Mouse (Mus musculus): Measurements from ENCODE around the gene Lysmd3.
A peak's percentile ranks its signal among the peaks of the same experiment; 100 is the strongest.
"Not testable (repeated sequence)": the region's sequence is repeated elsewhere in the genome, so short reads cannot be mapped to it uniquely, and the experiment has no call there.

Gene Lysmd3

GRCm38 (mm10) chr13:81657351-81658052 is at the start of gene Lysmd3:
Lysmd3 (plus strand) TSS chr13:81657663.
- DNase-seq (ENCODE audit: low read depth, low spot score) = peak; percentile 78

GRCm38 (mm10) chr13:81610349-81610748 is 47.1 kb upstream of the Lysmd3 start:
- no peak for DNase-seq (ENCODE audit: low read depth, low spot score)

- DNase-seq (ENCODE audit: low read depth, low spot score) = not testable (repeated sequence)
Measured at GRCm38 (mm10) chr13:81627861-81628260, 29.6 kb upstream of the Lysmd3 start.

GRCm38 (mm10) chr13:81628631-81629190 is 28.8 kb upstream of the Lysmd3 start:
- DNase-seq (ENCODE audit: low read depth, low spot score) = no peak

- no peak for DNase-seq (ENCODE audit: low read depth, low spot score)
Measured at GRCm38 (mm10) chr13:81629395-81629794, 28.1 kb upstream of the Lysmd3 start.

- DNase-seq (ENCODE audit: low read depth, low spot score) = no peak
Measured at GRCm38 (mm10) chr13:81630566-81630965, 26.9 kb upstream of the Lysmd3 start.

GRCm38 (mm10) chr13:81632720-81633415 is 24.6 kb upstream of the Lysmd3 start, which contains the start of gene Adgrv1:
Adgrv1 (minus strand) TSS chr13:81633154.
- peak; percentile 76 for DNase-seq (ENCODE audit: low read depth, low spot score)

GRCm38 (mm10) chr13:81639624-81640023 is 17.8 kb upstream of the Lysmd3 start:
- DNase-seq (ENCODE audit: low read depth, low spot score) = no peak

- no peak for DNase-seq (ENCODE audit: low read depth, low spot score)
Measured at GRCm38 (mm10) chr13:81640881-81641280, 16.6 kb upstream of the Lysmd3 start.

- peak; percentile 37 for DNase-seq (ENCODE audit: low read depth, low spot score)
Measured at GRCm38 (mm10) chr13:81641289-81642045, 16.0 kb upstream of the Lysmd3 start.

GRCm38 (mm10) chr13:81642491-81643149 is 14.8 kb upstream of the Lysmd3 start:
- DNase-seq (ENCODE audit: low read depth, low spot score) = no peak

GRCm38 (mm10) chr13:81644047-81644565 is 13.4 kb upstream of the Lysmd3 start:
- no peak for DNase-seq (ENCODE audit: low read depth, low spot score)

GRCm38 (mm10) chr13:81646348-81646747 is 11.1 kb upstream of the Lysmd3 start:
- DNase-seq (ENCODE audit: low read depth, low spot score) = no peak

GRCm38 (mm10) chr13:81650382-81650781 is 7.1 kb upstream of the Lysmd3 start:
- DNase-seq (ENCODE audit: low read depth, low spot score) = not testable (repeated sequence)

- DNase-seq (ENCODE audit: low read depth, low spot score) = no peak
Measured at GRCm38 (mm10) chr13:81656091-81656850, 1.2 kb upstream of the Lysmd3 start.

GRCm38 (mm10) chr13:81657008-81657350 is 484 bp upstream of the Lysmd3 start:
- DNase-seq (ENCODE audit: low read depth, low spot score) = no peak

GRCm38 (mm10) chr13:81658053-81658752 is 740 bp downstream of the Lysmd3 start:
- no peak for DNase-seq (ENCODE audit: low read depth, low spot score)

GRCm38 (mm10) chr13:81663566-81664330 is 6.3 kb downstream of the Lysmd3 start:
- DNase-seq (ENCODE audit: low read depth, low spot score) = no peak

GRCm38 (mm10) chr13:81664331-81664698 is 6.9 kb downstream of the Lysmd3 start:
- no peak for DNase-seq (ENCODE audit: low read depth, low spot score)
